Mouse (Mus musculus) lung, embryonic 15.5 days (tissue): ENCODE measurements at regions not wholly inside any gene's neighbourhood (a gene's known extent, or its start where the extent isn't known, plus 50 kb on each side); places are given as distances from the start of the nearest gene placed in this dataset.

Experiments
- ATAC-seq: fragments of 200-750 bp; cut with Nextera tagmentation; 2 replicates; pipeline ENCODE4 v1.8.0; 2017; ENCODE audit warnings: moderate number of reproducible peaks, borderline replicate concordance; ENCODE audit not compliant: low FRiP score, low TSS enrichment; ENCODE audit errors: extremely low read depth
- H3K27ac ChIP-seq: fragments of 300-500 bp; sonication (generic); 2 replicates; pipeline ENCODE4 v1.5.1; 2015; ENCODE audit warnings: moderate library complexity, mild to moderate bottlenecking, inconsistent platforms
- H3K27me3 ChIP-seq: fragments of 300-500 bp; sonication (generic); 2 replicates; pipeline ENCODE4 v1.6.1; 2015; ENCODE audit warnings: inconsistent platforms
- H3K36me3 ChIP-seq: fragments of 300-500 bp; sonication (generic); 2 replicates; pipeline ENCODE4 v1.6.1; 2015; ENCODE audit warnings: inconsistent platforms
- H3K4me1 ChIP-seq: fragments of 300-500 bp; sonication (generic); 2 replicates; pipeline ENCODE4 v1.6.1; 2015; ENCODE audit warnings: inconsistent platforms
- H3K4me2 ChIP-seq: fragments of 300-500 bp; sonication (generic); 2 replicates; pipeline ENCODE4 v1.6.1; 2015; ENCODE audit warnings: inconsistent platforms, mild to moderate bottlenecking, moderate library complexity
- H3K4me3 ChIP-seq: fragments of 300-500 bp; sonication (generic); 2 replicates; pipeline ENCODE4 v1.5.1; 2015; ENCODE audit warnings: mild to moderate bottlenecking, inconsistent platforms
- H3K9ac ChIP-seq: fragments of 300-500 bp; sonication (generic); 2 replicates; pipeline ENCODE4 v1.6.1; 2015; ENCODE audit warnings: inconsistent platforms
- H3K9me3 ChIP-seq: fragments of 300-500 bp; sonication (generic); 2 replicates; pipeline ENCODE4 v1.6.1; 2016; ENCODE audit warnings: inconsistent platforms
- WGBS: fragments of 180-500 bp; shearing (Covaris S2); methylation state at CpG from one replicate; pipeline ENCODE4 v1.1.7; 2015; 5-methylcytosine and 5-hydroxymethylcytosine counted together

GRCm38 (mm10) chr10:92257815-92258214 is 464.4 kb downstream of the Nedd1 start:
- Histone ChIP-seq H3K36me3 (no peaks in the 10 kb centered on the region), H3K9me3 (no peaks in the 10 kb centered on the region), H3K4me2 (no peak overlapping the region), H3K27me3 (no peaks in the 10 kb centered on the region), H3K9ac (no peak overlapping the region), H3K27ac (no peak overlapping the region), H3K4me3 (no peak overlapping the region), H3K4me1 (no peaks in the 10 kb centered on the region)
- no peak for ATAC-seq
- 57% methylated on average over 3 of the region's 3 CpGs for WGBS

- Histone ChIP-seq H3K27ac (no peak overlapping the region), H3K4me1 (no peaks in the 10 kb centered on the region), H3K9me3 (no peaks in the 10 kb centered on the region), H3K27me3 (no peaks in the 10 kb centered on the region), H3K9ac (no peak overlapping the region), H3K36me3 (no peaks in the 10 kb centered on the region), H3K4me3 (no peak overlapping the region), H3K4me2 (no peak overlapping the region)
- ATAC-seq = no peak
- WGBS = 57% methylated on average over 3 of the region's 3 CpGs
Observed at GRCm38 (mm10) chr10:92248648-92249047, 473.6 kb downstream of the Nedd1 start.

DNA sequence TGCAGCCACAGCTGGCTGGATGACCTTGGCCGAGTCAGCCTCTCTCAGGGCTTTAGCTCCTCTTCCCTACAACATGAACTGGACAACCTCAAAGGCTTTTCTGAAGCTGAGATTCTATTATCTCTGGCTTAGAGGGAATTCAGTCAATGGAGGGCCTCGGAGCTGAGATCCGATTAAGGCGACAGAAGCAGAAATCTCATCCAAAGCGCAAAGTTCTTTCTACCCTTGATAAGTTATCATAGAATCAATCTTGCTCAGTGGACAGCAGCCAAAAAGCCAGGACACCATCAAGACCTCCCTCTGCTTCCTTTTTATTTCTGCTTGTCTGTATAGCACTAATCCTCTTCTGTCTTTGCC is 474.8 kb downstream of the Nedd1 start:
- no peaks in the 10 kb centered on the region for H3K9me3 ChIP-seq
- no peak overlapping the region for H3K4me2 ChIP-seq
- no peak overlapping the region for H3K4me3 ChIP-seq
- H3K27ac ChIP-seq = no peak overlapping the region
- H3K9ac ChIP-seq = no peak overlapping the region
- no peaks in the 10 kb centered on the region for H3K36me3 ChIP-seq
- no peaks in the 10 kb centered on the region for H3K4me1 ChIP-seq
- no peaks in the 10 kb centered on the region for H3K27me3 ChIP-seq
- WGBS = 30% methylated on average over 5 of the region's 5 CpGs
- no peak for ATAC-seq

DNA sequence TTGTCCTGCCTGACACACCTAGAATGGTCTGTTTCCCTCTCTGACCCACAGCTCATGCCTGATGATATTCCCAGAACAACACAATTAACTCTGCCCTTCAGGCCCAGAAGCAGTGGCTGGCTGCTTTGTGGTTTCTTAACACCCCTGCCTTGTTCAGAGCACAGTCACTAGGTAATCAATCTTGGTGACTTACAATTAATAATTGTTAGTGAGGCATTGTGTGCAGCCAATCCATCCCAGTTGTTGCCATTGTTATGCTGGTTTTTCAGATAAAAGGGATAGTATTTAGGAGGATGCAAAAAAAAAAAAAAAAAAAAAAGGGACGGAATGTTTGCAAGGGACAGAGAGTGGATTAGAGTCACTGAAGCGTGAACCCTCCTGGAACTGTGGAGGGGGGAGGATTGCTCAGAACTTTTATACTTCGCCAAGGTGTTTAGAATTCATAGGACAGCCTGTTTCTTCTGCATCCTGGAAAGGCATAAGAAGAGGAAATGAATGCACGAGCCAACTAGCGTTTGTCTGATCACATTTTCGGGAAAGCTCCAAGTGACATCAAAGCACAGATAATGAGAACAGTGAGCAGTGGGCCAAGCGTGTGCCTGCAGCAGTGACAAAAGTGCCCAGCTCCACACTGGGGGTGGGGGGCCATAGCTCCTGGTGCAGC is 475.3 kb downstream of the Nedd1 start:
- H3K36me3 ChIP-seq = no peaks in the 10 kb centered on the region
- no peak overlapping the region for H3K4me3 ChIP-seq
- no peak overlapping the region for H3K9ac ChIP-seq
- 36% methylated on average over 6 of the region's 7 CpGs for WGBS
- no peak overlapping the region for H3K27ac ChIP-seq
- H3K27me3 ChIP-seq = no peaks in the 10 kb centered on the region
- no peak overlapping the region for H3K4me2 ChIP-seq
- H3K4me1 ChIP-seq = no peaks in the 10 kb centered on the region
- ATAC-seq = no peak
- no peaks in the 10 kb centered on the region for H3K9me3 ChIP-seq

GRCm38 (mm10) chr10:92242714-92243440 is 479.3 kb downstream of the Nedd1 start:
- H3K9ac ChIP-seq = no peak overlapping the region
- 71% methylated on average over 11 of the region's 11 CpGs for WGBS
- no peak overlapping the region for H3K4me2 ChIP-seq
- H3K27me3 ChIP-seq = no peaks in the 10 kb centered on the region
- H3K27ac ChIP-seq = no peak overlapping the region
- no peaks in the 10 kb centered on the region for H3K4me1 ChIP-seq
- no peaks in the 10 kb centered on the region for H3K36me3 ChIP-seq
- H3K9me3 ChIP-seq = no peaks in the 10 kb centered on the region
- H3K4me3 ChIP-seq = no peak overlapping the region
- no peak for ATAC-seq

DNA sequence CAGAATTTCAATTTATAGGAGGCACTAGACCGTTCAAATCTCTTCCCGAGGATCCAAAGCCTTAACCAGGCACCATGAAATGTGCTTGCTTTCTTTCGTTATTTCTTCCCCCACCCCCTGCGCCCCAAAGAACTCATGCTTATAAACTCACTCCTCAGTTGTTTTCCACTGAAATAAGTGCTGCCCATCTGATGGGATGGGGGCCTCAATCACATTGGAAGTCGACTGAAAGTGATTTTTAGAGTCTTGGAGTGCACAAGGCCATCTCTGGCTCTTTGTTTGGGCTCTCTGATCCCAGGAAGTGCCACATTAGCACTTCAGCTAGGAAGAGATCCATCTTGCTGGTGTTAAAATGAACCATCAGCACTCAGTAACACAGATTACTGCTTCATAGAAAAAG is 484.3 kb downstream of the Nedd1 start:
- no peaks in the 10 kb centered on the region for H3K36me3 ChIP-seq
- no peak overlapping the region for H3K4me3 ChIP-seq
- H3K9ac ChIP-seq = no peak overlapping the region
- H3K4me1 ChIP-seq = no peaks in the 10 kb centered on the region
- H3K4me2 ChIP-seq = no peak overlapping the region
- no peak overlapping the region for H3K27ac ChIP-seq
- no peaks in the 10 kb centered on the region for H3K27me3 ChIP-seq
- no peaks in the 10 kb centered on the region for H3K9me3 ChIP-seq
- WGBS = 61% methylated on average over 5 of the region's 5 CpGs
- ATAC-seq = no peak

GRCm38 (mm10) chr10:92232081-92232480 is 490.1 kb downstream of the Nedd1 start:
- 46% methylated on average over 2 of the region's 2 CpGs for WGBS
- Histone ChIP-seq H3K4me1 (no peaks in the 10 kb centered on the region), H3K4me3 (no peak overlapping the region), H3K9me3 (no peaks in the 10 kb centered on the region), H3K27ac (no peak overlapping the region), H3K9ac (no peak overlapping the region), H3K27me3 (no peaks in the 10 kb centered on the region), H3K36me3 (no peaks in the 10 kb centered on the region), H3K4me2 (no peak overlapping the region)
- no peak for ATAC-seq

- no peak overlapping the region for H3K9ac ChIP-seq
- H3K36me3 ChIP-seq = no peaks in the 10 kb centered on the region
- no peak overlapping the region for H3K27ac ChIP-seq
- H3K9me3 ChIP-seq = no peaks in the 10 kb centered on the region
- WGBS = 78% methylated on average over 4 of the region's 4 CpGs
- ATAC-seq = no peak
- H3K27me3 ChIP-seq = peaks cover 5% of the 10 kb centered on the region; the same call in 1 of the 2 replicates
- H3K4me3 ChIP-seq = no peak overlapping the region
- H3K4me1 ChIP-seq = no peaks in the 10 kb centered on the region
- no peak overlapping the region for H3K4me2 ChIP-seq
Observed at GRCm38 (mm10) chr10:92225818-92226217, 496.4 kb downstream of the Nedd1 start.

DNA sequence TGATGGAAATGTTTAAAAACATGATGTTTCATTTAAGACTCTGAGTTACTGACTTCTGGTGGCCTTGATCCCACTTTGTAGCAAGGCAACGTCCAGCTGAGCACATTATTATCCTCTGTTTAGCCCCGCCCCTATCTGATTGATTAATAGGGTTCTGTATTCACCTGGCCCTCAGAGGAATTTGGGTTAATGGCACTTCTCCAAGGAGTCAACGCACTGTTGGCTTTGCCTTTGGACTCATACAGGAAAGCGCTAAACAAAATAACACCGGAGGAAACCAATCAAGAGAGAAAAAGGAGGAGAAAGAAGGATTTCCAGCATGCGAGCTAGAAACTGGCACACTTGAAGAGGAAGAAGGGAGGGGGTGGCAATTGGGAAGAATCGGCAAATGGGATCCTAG is 497.1 kb downstream of the Nedd1 start:
- Histone ChIP-seq H3K36me3 (no peaks in the 10 kb centered on the region), H3K9me3 (no peaks in the 10 kb centered on the region), H3K4me2 (no peak overlapping the region), H3K4me1 (no peaks in the 10 kb centered on the region), H3K9ac (no peak overlapping the region), H3K27me3 (peaks cover 7% of the 10 kb centered on the region; the same call in 1 of the 2 replicates), H3K27ac (no peak overlapping the region), H3K4me3 (no peak overlapping the region)
- 84% methylated on average over 7 of the region's 7 CpGs for WGBS
- no peak for ATAC-seq

- 34% methylated on average over 3 of the region's 3 CpGs for WGBS
Observed at GRCm38 (mm10) chr10:92219310-92219709, 502.9 kb downstream of the Nedd1 start.

GRCm38 (mm10) chr10:92170856-92171255 is 551.4 kb downstream of the Nedd1 start:
- Histone ChIP-seq H3K9me3 (no peaks in the 10 kb centered on the region), H3K27me3 (no peaks in the 10 kb centered on the region), H3K4me1 (no peaks in the 10 kb centered on the region), H3K9ac (no peak overlapping the region), H3K4me3 (no peak overlapping the region), H3K27ac (no peak overlapping the region), H3K4me2 (no peak overlapping the region), H3K36me3 (no peaks in the 10 kb centered on the region)
- 64% methylated on average over 8 of the region's 8 CpGs for WGBS
- ATAC-seq = no peak

More at GRCm38 (mm10) chr10:92219310-92219709, 502.9 kb downstream of the Nedd1 start:
- peak; percentile 80; the same call in 1 of the 2 replicates for ATAC-seq
- Histone ChIP-seq H3K4me1 (no peaks in the 10 kb centered on the region), H3K9ac (no peak overlapping the region), H3K27ac (no peak overlapping the region), H3K4me2 (no peak overlapping the region), H3K9me3 (no peaks in the 10 kb centered on the region), H3K36me3 (no peaks in the 10 kb centered on the region), H3K27me3 (peaks cover 13% of the 10 kb centered on the region; the same call in 1 of the 2 replicates), H3K4me3 (no peak overlapping the region)

DNA sequence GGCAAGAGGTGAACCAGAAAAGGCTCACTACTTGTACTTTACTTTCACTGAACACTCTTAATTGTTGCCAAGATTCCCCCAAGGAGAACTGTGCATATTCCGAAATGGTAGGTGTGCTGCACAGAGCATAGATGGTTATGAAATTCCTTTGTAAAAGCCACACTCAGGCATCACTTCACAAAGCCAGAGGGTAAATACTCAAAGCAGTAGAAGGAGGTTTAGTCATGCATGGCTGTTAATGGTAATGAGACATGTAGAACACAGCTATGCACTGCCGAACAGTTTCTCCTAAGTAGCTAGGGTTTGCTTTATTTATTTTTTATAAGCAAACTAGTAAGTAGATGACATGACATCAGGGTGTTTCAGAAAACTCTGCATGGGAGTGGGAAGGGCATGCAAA is 556.2 kb downstream of the Nedd1 start:
- Histone ChIP-seq H3K36me3 (no peaks in the 10 kb centered on the region), H3K4me3 (no peak overlapping the region), H3K9me3 (no peaks in the 10 kb centered on the region), H3K4me2 (no peak overlapping the region), H3K9ac (no peak overlapping the region), H3K27ac (no peak overlapping the region), H3K27me3 (peaks cover 25% of the 10 kb centered on the region), H3K4me1 (peaks cover 13% of the 10 kb centered on the region)
- no peak for ATAC-seq
- WGBS = 54% methylated on average over 2 of the region's 2 CpGs
